In the genomic region with DNA sequence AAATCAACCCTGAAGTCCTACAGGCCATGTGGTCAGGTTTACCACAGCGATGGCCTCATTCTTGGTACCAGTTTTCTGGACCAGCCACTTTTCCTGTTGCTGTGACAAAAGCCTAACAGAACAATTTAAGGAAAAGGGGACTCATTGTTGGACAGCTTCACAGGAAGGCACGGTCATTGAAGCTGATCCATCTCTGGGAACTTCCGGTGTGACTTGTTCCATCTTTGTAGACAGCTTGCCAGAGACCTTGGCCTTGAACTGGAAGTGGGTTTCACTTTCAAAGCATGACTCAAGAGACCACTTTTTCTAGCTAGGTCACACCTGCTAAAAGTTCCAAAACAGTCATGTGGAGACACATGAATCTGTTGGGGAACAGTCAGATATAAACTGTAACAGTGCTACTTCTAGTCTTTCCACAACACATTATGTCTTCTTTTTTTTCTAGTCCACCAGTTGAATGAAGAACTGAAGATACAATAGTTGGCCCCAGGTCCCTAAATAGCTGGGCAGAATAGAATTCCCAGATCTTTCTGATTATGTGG, we compare ENCODE assay signal across 23 mouse cellular contexts. TPM values are rescaled to one million over a fixed set of nuclear protein-coding genes. Genes with fewer than 3 reads are reported as not detected.
DNase-seq lines count a peak whose midpoint lies in the region; ATAC-seq and TF ChIP-seq lines count a peak whose summit lies in the region.
"Had no signal": no experiment of that assay in that cellular context is flagged by ENCODE, and none has a peak within 500 bp of the region (broad histone marks: within the 10 kb centered on the region; RNA-seq: fewer than 3 reads in every experiment).

No protein-coding gene starts in this region.

- in situ Hi-C loops in CH12.LX (cut with MboI; ENCODE audit: low pct_ligation_motif_present, low pct_unique_long_range_greater_than_20kb, low sequenced_read_pairs), result no loop called here

- H3K79me2 ChIP-seq in CH12.LX (replicated peaks; ENCODE audit: control insufficient read depth, extremely low read depth, insufficient read depth, poor library complexity, severe bottlenecking), result no peaks in the 10 kb centered on the region

- H3K27me3 ChIP-seq in lung, embryonic 14.5 days (ENCODE audit: insufficient read depth, low read length), result no peaks in the 10 kb centered on the region
- no peaks in the 10 kb centered on the region for H3K27me3 ChIP-seq in CH12.LX (replicated peaks)
- no peaks in the 10 kb centered on the region for H3K27me3 ChIP-seq in forebrain, embryonic 10.5 days (ENCODE audit: poor library complexity, severe bottlenecking)
- H3K27me3 ChIP-seq: embryonic facial prominence, embryonic 15.5 days; forebrain, embryonic 12.5 days; heart, embryonic 15.5 days; hindbrain, embryonic 15.5 days had no signal

- no peak overlapping the region for H3K27ac ChIP-seq in lung, embryonic 14.5 days (ENCODE audit: low read depth)
- no peak overlapping the region for H3K27ac ChIP-seq in CH12.LX (ENCODE audit: insufficient read depth, low read depth)
- H3K27ac ChIP-seq in forebrain, embryonic 10.5 days, result no peak overlapping the region
- H3K27ac ChIP-seq: embryonic facial prominence, embryonic 15.5 days; forebrain, embryonic 12.5 days; heart, adult 2 months; heart, embryonic 15.5 days; hindbrain, embryonic 10.5 days; hindbrain, embryonic 15.5 days had no signal

- ATAC-seq in lung, embryonic 14.5 days (ENCODE audit: insufficient read depth), result no peak
- ATAC-seq: CD4-positive, CD25-positive, alpha-beta regulatory T cell, adult 4 months; forebrain, embryonic 16.5 days; inflammation-experienced regulatory T-cells, adult 6 months had no signal

- H3K4me3 ChIP-seq in lung, embryonic 14.5 days (ENCODE audit: low read depth, low read length), result no peak overlapping the region
- no peak overlapping the region for H3K4me3 ChIP-seq in CH12.LX (replicated peaks in 1 of 3; ENCODE audit: low read depth in 2 of 3, low read length in 2 of 3, poor library complexity in 1 of 3)
- H3K4me3 ChIP-seq in forebrain, embryonic 10.5 days, result no peak overlapping the region
- H3K4me3 ChIP-seq: embryonic facial prominence, embryonic 15.5 days; forebrain, embryonic 12.5 days; heart, adult 2 months; heart, embryonic 15.5 days; hindbrain, embryonic 10.5 days; hindbrain, embryonic 15.5 days had no signal

- WGBS in lung, embryonic 14.5 days, result 68% methylated on average over 3 of the region's 3 CpGs
- 87% methylated on average over 3 of the region's 3 CpGs for WGBS in forebrain, embryonic 10.5 days

- no peak overlapping the region for H3K9ac ChIP-seq in lung, embryonic 14.5 days
- no peak overlapping the region for H3K9ac ChIP-seq in CH12.LX (ENCODE audit: insufficient read depth, low read depth)
- H3K9ac ChIP-seq: embryonic facial prominence, embryonic 15.5 days; forebrain, embryonic 12.5 days; heart, embryonic 15.5 days; hindbrain, embryonic 15.5 days had no signal

- no peak for TF ChIP-seq POLR2A in CH12.LX (IDR thresholded peaks at IDR 0.05; ENCODE audit: low read depth, low read length)

- H3K9me3 ChIP-seq in lung, embryonic 14.5 days (ENCODE audit: low read depth, low read length), result no peaks in the 10 kb centered on the region
- H3K9me3 ChIP-seq in CH12.LX (replicated peaks; ENCODE audit: low read length), result no peaks in the 10 kb centered on the region
- H3K9me3 ChIP-seq in forebrain, embryonic 10.5 days, result no peaks in the 10 kb centered on the region
- H3K9me3 ChIP-seq: embryonic facial prominence, embryonic 15.5 days; forebrain, embryonic 12.5 days; heart, embryonic 15.5 days; hindbrain, embryonic 10.5 days; hindbrain, embryonic 15.5 days had no signal

- TF ChIP-seq RAD21 in CH12.LX (IDR thresholded peaks at IDR 0.05; ENCODE audit: low read depth, low read length), result no peak

- DNase-seq in lung, embryonic 14.5 days, result peak; percentile 5
- DNase-seq in lung, postnatal 14 days, result no peak
- DNase-seq in 3134 (ENCODE audit: extremely low read depth, insufficient read length, low spot score), result peak; percentile 74
- peak; percentile 43 for DNase-seq in CH12.LX (ENCODE audit: extremely low read depth)
- DNase-seq in thymus, postnatal 14 days, result peak; percentile 33
- DNase-seq in left cerebral cortex, postnatal 10 days (ENCODE audit: extremely low spot score in 1 of 2, low spot score in 2 of 2), result no peak
- no peak for DNase-seq in forebrain, embryonic 10.5 days (ENCODE audit: extremely low spot score, low spot score)
- DNase-seq: adrenal gland, adult 2 months; adrenal gland, postnatal 25 days; cerebellum, adult 18-20 months; cerebellum, adult 9-11 months; gastrocnemius, postnatal 10 days; heart, adult 2 months had no signal

- no peak for TF ChIP-seq CTCF in lung, embryonic 14.5 days (IDR thresholded peaks at IDR 0.05; ENCODE audit: low read depth)
- TF ChIP-seq CTCF in CH12.LX (conservative IDR thresholded peaks at IDR 0.05 in 1 of 2, IDR thresholded peaks at IDR 0.05 in 1 of 2; ENCODE audit: low read depth in 2 of 2, low read length in 2 of 2), result no peak

- intact Hi-C loops in left cerebral cortex, postnatal 10 days (cut with DNase I), result no loop called here

- no peaks in the 10 kb centered on the region for H3K36me3 ChIP-seq in lung, embryonic 14.5 days (ENCODE audit: insufficient read depth)
- no peaks in the 10 kb centered on the region for H3K36me3 ChIP-seq in CH12.LX (replicated peaks in 1 of 2; ENCODE audit: control insufficient read depth in 1 of 2, insufficient read depth in 1 of 2, low read length in 1 of 2)
- H3K36me3 ChIP-seq in forebrain, embryonic 10.5 days (replicated peaks), result no peaks in the 10 kb centered on the region
- H3K36me3 ChIP-seq: embryonic facial prominence, embryonic 15.5 days; forebrain, embryonic 12.5 days; heart, embryonic 15.5 days; hindbrain, embryonic 10.5 days; hindbrain, embryonic 15.5 days had no signal

- TF ChIP-seq EP300 in CH12.LX (IDR thresholded peaks at IDR 0.05; ENCODE audit: low read length), result no peak

- no peak overlapping the region for H3K4me2 ChIP-seq in lung, embryonic 14.5 days
- no peak overlapping the region for H3K4me2 ChIP-seq in CH12.LX (ENCODE audit: insufficient read depth, low read depth, poor library complexity, severe bottlenecking)
- H3K4me2 ChIP-seq: embryonic facial prominence, embryonic 15.5 days; forebrain, embryonic 12.5 days; heart, embryonic 11.5 days; heart, embryonic 15.5 days; hindbrain, embryonic 15.5 days had no signal

- dilution Hi-C loops in CH12.LX (cut with MboI; ENCODE audit: extremely low pct_ligation_motif_present, extremely low pct_unique_long_range_greater_than_20kb, low sequenced_read_pairs), result no loop called here

- H3K4me1 ChIP-seq in lung, embryonic 14.5 days (ENCODE audit: insufficient read depth), result no peaks in the 10 kb centered on the region
- peaks cover 7 to 23% of the 10 kb centered on the region in 2 experiments; a peak in 3 of 4 replicates for H3K4me1 ChIP-seq in CH12.LX (ENCODE audit: control insufficient read depth in 1 of 2, insufficient read depth in 2 of 2)
- no peaks in the 10 kb centered on the region for H3K4me1 ChIP-seq in forebrain, embryonic 10.5 days
- H3K4me1 ChIP-seq: embryonic facial prominence, embryonic 15.5 days; forebrain, embryonic 12.5 days; heart, embryonic 15.5 days; hindbrain, embryonic 10.5 days; hindbrain, embryonic 15.5 days had no signal

TF ChIP-seq in CH12.LX, 34 proteins besides CTCF, POLR2A, EP300 and RAD21:
- peak; percentile 54; the same call in 1 of the 2 replicates for TF ChIP-seq MEF2A (IDR thresholded peaks at IDR 0.05; ENCODE audit: borderline replicate concordance, low read depth, low read length)
- TF ChIP-seq ETS1 (conservative IDR thresholded peaks at IDR 0.05; ENCODE audit: low read depth, low read length), result peak; percentile 75
- TF ChIP-seq ELF1 (IDR thresholded peaks at IDR 0.05; ENCODE audit: low read depth, low read length), result peak; percentile 27; the same call in 1 of the 2 replicates
- TF ChIP-seq HCFC1 (IDR thresholded peaks at IDR 0.05; ENCODE audit: low read depth, low read length), result no peak
- no peak for TF ChIP-seq IRF4 (IDR thresholded peaks at IDR 0.05; ENCODE audit: low read depth, low read length)
- TF ChIP-seq TCF12 (IDR thresholded peaks at IDR 0.05; ENCODE audit: low read depth, low read length), result peak; percentile 47; the same call in 1 of the 2 replicates
- TF ChIP-seq ZNF384 (IDR thresholded peaks at IDR 0.05; ENCODE audit: low read depth, low read length), result peak; percentile 70
- TF ChIP-seq BHLHE40 (IDR thresholded peaks at IDR 0.05; ENCODE audit: low read depth, low read length), result peak; percentile 71

RNA-seq across cellular contexts. Expression of a gene that starts 13.9 kb away (rescaled TPM):
- 11.1 and 12.9 TPM in 2 replicates for polyA plus RNA-seq in lung, embryonic 14.5 days (2014; fragmentation: Nextera tagmentation; extraction: Ambion mirVana)
- total RNA-seq in CH12.LX (2012; rRNA removed) (10.5 and 11.4 TPM in 2 replicates), CH12.LX (2014; rRNA removed) (20.5 and 23.6 TPM in 2 replicates)
- 7.8 and 9.0 TPM in 2 replicates for polyA plus RNA-seq in CH12.LX (2012; ENCODE audit: insufficient read length, low read depth)
- 10 to 100 TPM; 37.6 to 38.7 TPM for total RNA-seq in left cerebral cortex, postnatal 10 days (2021)
- 3.9 and 4.1 TPM in 2 replicates for polyA plus RNA-seq in forebrain, embryonic 10.5 days (2016; fragmentation: Nextera tagmentation; extraction: Ambion mirVana)
- total RNA-seq: MEL had no signal

RNA-seq across cellular contexts. Expression of a gene that starts 21.9 kb away (rescaled TPM):
- polyA plus RNA-seq in lung, embryonic 14.5 days (2014; fragmentation: Nextera tagmentation; extraction: Ambion mirVana), result 40.6 and 43.3 TPM in 2 replicates
- total RNA-seq in CH12.LX (2012; rRNA removed) (23.4 and 25.5 TPM in 2 replicates), CH12.LX (2014; rRNA removed) (53.4 and 60.3 TPM in 2 replicates)
- polyA plus RNA-seq in CH12.LX (2012; ENCODE audit: insufficient read length, low read depth), result 42.0 and 42.3 TPM in 2 replicates
- 10 to 100 TPM; 41.7 to 44.0 TPM for total RNA-seq in left cerebral cortex, postnatal 10 days (2021)
- polyA plus RNA-seq in forebrain, embryonic 10.5 days (2016; fragmentation: Nextera tagmentation; extraction: Ambion mirVana), result 70.8 and 74.4 TPM in 2 replicates

RNA-seq across cellular contexts. Expression of a gene that starts 48.7 kb away (rescaled TPM):
- 5.6 and 6.3 TPM in 2 replicates for polyA plus RNA-seq in lung, embryonic 14.5 days (2014; fragmentation: Nextera tagmentation; extraction: Ambion mirVana)
- 0.50 and 0.85 TPM in 2 replicates for total RNA-seq in CH12.LX (2012; rRNA removed)
- total RNA-seq in CH12.LX (2014; rRNA removed), result not detected in 2 replicates
- not detected in 2 replicates for polyA plus RNA-seq in CH12.LX (2012; ENCODE audit: insufficient read length, low read depth)
- 1 to 10 TPM; 3.6 to 4.9 TPM for total RNA-seq in left cerebral cortex, postnatal 10 days (2021)
- 2.8 and 3.3 TPM in 2 replicates for polyA plus RNA-seq in forebrain, embryonic 10.5 days (2016; fragmentation: Nextera tagmentation; extraction: Ambion mirVana)

Comparison
In these comparisons a context has a peak if more than half of its experiments do, and no peak if none do; other contexts are left out.
1. DNase-seq: peak in lung, embryonic 14.5 days (single experiment), 3134 (single experiment), CH12.LX (single experiment) and thymus, postnatal 14 days (single experiment); none in lung, postnatal 14 days (single experiment), left cerebral cortex, postnatal 10 days (0 of 2) and forebrain, embryonic 10.5 days (single experiment).